Mouse (Mus musculus) ES-E14 (cell line): ENCODE measurements around the gene Rassf2. TPM values are rescaled to one million over a fixed set of nuclear protein-coding genes. Genes with fewer than 3 reads are reported as not detected.

Experiments used
- DNase-seq: peaks from one replicate; pipeline ENCODE4 v3.0.0-alpha.2; 2013; ENCODE audit warnings: low read depth, low spot score
- H3K27ac ChIP-seq: 2 replicates; pipeline ENCODE4 v1.5.1; 2012; ENCODE audit warnings: low read depth, mild to moderate bottlenecking, low read length, moderate library complexity, mixed read lengths; ENCODE audit not compliant: poor library complexity, insufficient read depth, severe bottlenecking
- H3K36me3 ChIP-seq: 2 replicates; pipeline ENCODE4 v1.6.1; 2012; ENCODE audit warnings: mild to moderate bottlenecking, low read length, moderate library complexity, mixed read lengths; ENCODE audit not compliant: control insufficient read depth, poor library complexity, insufficient read depth, severe bottlenecking
- H3K4me1 ChIP-seq, 2 experiments: fragments of 150-350 bp in 1 of 2; sonication (generic) in 1 of 2; 2 replicates each; pipeline ENCODE4 v1.6.1; 2012; ENCODE audit warnings: low read length in 2 of 2, mild to moderate bottlenecking in 1 of 2, mixed read lengths in 1 of 2; ENCODE audit not compliant: control insufficient read depth in 2 of 2, insufficient read depth in 2 of 2, poor library complexity in 1 of 2
- H3K4me3 ChIP-seq, 2 experiments: fragments of 150-350 bp in 1 of 2; sonication (generic) in 1 of 2; 2 replicates each; pipeline ENCODE4 v1.5.1; 2012; ENCODE audit warnings: low read length in 2 of 2, low read depth in 1 of 2, mild to moderate bottlenecking in 1 of 2, mixed read lengths in 1 of 2; ENCODE audit not compliant: insufficient read depth in 1 of 2, poor library complexity in 1 of 2, severe bottlenecking in 1 of 2
- H3K9ac ChIP-seq: 2 replicates; pipeline ENCODE4 v1.6.1; 2012; ENCODE audit warnings: low read depth, mild to moderate bottlenecking, low read length, mixed read lengths; ENCODE audit not compliant: poor library complexity, insufficient read depth, severe bottlenecking
- H3K9me3 ChIP-seq: fragments of 150-350 bp; sonication (generic); 2 replicates; pipeline ENCODE4 v1.6.1; 2012; ENCODE audit warnings: low read depth, mild to moderate bottlenecking, low read length; ENCODE audit not compliant: control insufficient read depth, insufficient read depth
- CHD2 ChIP-seq: IDR thresholded peaks from 2 replicates; pipeline ENCODE4 v1.6.1; 2014; ENCODE audit warnings: mild to moderate bottlenecking, low read depth, low read length, inconsistent platforms
- HCFC1 ChIP-seq: IDR thresholded peaks from 2 replicates; pipeline ENCODE4 v1.6.1; 2012; ENCODE audit warnings: low read length, inconsistent platforms, borderline replicate concordance; ENCODE audit not compliant: insufficient read depth
- MAFK ChIP-seq: IDR thresholded peaks from 2 replicates; pipeline ENCODE4 v1.6.1; 2014; ENCODE audit warnings: mild to moderate bottlenecking, low read depth, low read length, inconsistent platforms; ENCODE audit not compliant: insufficient read depth
- ZC3H11A ChIP-seq: IDR thresholded peaks from 2 replicates; pipeline ENCODE4 v1.6.1; 2012; ENCODE audit warnings: low read depth, mild to moderate bottlenecking, inconsistent platforms, low read length, borderline replicate concordance
- ZNF384 ChIP-seq: IDR thresholded peaks from 2 replicates; pipeline ENCODE4 v1.6.1; 2012; ENCODE audit warnings: low read depth, low read length, inconsistent platforms
- in situ Hi-C, 2 experiments: fragments of 600-800 bp; cut with MboI; formaldehyde crosslinking; loops; one replicate each; pipeline ENCODE4 v1.15.1; 2025; ENCODE audit warnings: low sequenced_read_pairs in 2 of 2, inconsistent platforms in 1 of 2; ENCODE audit not compliant: unreplicated experiment in 2 of 2
- total RNA-seq: library from RNA; depleted of rRNA; stranded (reverse); fragments of 300-350 nt; gene quantifications from 2 replicates; pipeline ENCODE4 v1.2.3, GENCODE M21; 2012

Gene Rassf2
- total RNA-seq, 1 experiment: 2.2 TPM

GRCm38 (mm10) chr2:132064185-132064831, 34.2 kb upstream of the Rassf2 start:
- Histone ChIP-seq H3K9ac (no peak overlapping the region), H3K4me3 (no peak overlapping the region), H3K27ac (no peak overlapping the region), H3K36me3 (peaks cover 10% of the 10 kb centered on the region; the same call in 1 of the 2 replicates), H3K9me3 (no peaks in the 10 kb centered on the region), H3K4me1 (no peaks in the 10 kb centered on the region; a peak in 1 of 4 replicates)
- TF ChIP-seq HCFC1: no peak
- TF ChIP-seq ZNF384: no peak
- DNase-seq: no peak
- in situ Hi-C loops: no loop called here

DNA sequence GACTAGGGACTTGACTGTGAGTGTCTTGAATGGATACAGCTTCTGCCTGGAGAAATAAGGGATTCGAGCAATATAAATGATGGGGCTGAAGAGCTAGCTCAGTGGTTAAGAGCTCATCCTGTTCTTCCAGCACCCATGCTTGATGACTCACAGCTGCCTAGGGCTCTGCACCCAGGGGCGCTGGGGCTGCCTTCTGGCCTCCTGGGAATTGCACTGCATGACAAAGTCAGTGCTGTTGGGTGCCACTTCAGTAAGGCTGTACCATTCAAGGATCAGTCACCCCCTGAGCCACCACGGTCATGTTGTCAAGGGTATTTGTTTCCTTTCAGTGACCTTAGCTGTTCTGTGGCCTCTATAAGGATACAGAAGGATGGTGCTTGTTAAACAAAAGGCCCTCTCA, 33.7 kb upstream of the Rassf2 start:
- Histone ChIP-seq H3K36me3 (peaks cover 8% of the 10 kb centered on the region; the same call in 1 of the 2 replicates), H3K9ac (no peak overlapping the region), H3K9me3 (no peaks in the 10 kb centered on the region), H3K4me3 (no peak overlapping the region), H3K4me1 (no peaks in the 10 kb centered on the region; a peak in 1 of 4 replicates), H3K27ac (no peak overlapping the region)
- in situ Hi-C loops: no loop called here
- TF ChIP-seq CHD2 (no peak), ZC3H11A (no peak), MAFK (no peak), ZNF384 (no peak), HCFC1 (no peak)
- no peak for DNase-seq

DNA sequence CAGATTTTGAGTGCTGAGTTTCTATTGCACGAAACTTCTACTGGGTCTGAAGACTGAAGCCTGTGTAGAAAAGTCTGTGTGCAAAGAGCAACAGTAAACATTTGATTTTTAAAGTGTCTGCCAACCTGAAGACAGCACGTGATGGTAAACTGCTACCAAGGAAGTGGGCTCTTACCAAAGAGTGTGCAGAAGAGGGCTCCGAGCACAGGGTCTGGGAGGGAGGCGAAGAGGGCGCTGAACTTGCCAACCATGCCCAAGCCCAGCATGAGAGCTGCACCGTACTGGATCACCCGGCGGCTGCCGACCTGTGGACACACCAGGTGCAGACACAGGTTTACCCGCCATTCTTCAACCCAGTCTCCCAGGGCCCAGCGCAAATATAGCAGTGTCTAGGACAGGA, 31.8 kb upstream of the Rassf2 start:
- Histone ChIP-seq H3K9me3 (no peaks in the 10 kb centered on the region), H3K36me3 (peaks cover 13% of the 10 kb centered on the region; the same call in 1 of the 2 replicates), H3K4me1 (no peaks in the 10 kb centered on the region), H3K27ac (no peak overlapping the region), H3K9ac (no peak overlapping the region), H3K4me3 (no peak overlapping the region)
- TF ChIP-seq CHD2 (no peak), ZNF384 (no peak), HCFC1 (no peak), MAFK (no peak), ZC3H11A (no peak)
- in situ Hi-C loops: no loop called here
- DNase-seq: no peak

- H3K4me1 ChIP-seq: no peaks in the 10 kb centered on the region
- no peak overlapping the region for H3K4me3 ChIP-seq
- no peak for DNase-seq
- in situ Hi-C loops: no loop called here
- no peaks in the 10 kb centered on the region for H3K9me3 ChIP-seq
- peaks cover 21% of the 10 kb centered on the region; the same call in 1 of the 2 replicates for H3K36me3 ChIP-seq
- TF ChIP-seq HCFC1 (no peak), ZC3H11A (no peak), MAFK (no peak), CHD2 (no peak), ZNF384 (no peak)
- H3K9ac ChIP-seq: no peak overlapping the region
- H3K27ac ChIP-seq: no peak overlapping the region
These were observed 29.9 kb upstream of the Rassf2 start for GRCm38 (mm10) chr2:132059919-132060318.

- DNase-seq: no peak
- Histone ChIP-seq H3K4me1 (no peaks in the 10 kb centered on the region), H3K4me3 (no peak overlapping the region), H3K36me3 (peaks cover 20% of the 10 kb centered on the region; the same call in 1 of the 2 replicates), H3K27ac (no peak overlapping the region), H3K9ac (no peak overlapping the region), H3K9me3 (no peaks in the 10 kb centered on the region)
- TF ChIP-seq ZC3H11A (no peak), ZNF384 (no peak), HCFC1 (no peak), MAFK (no peak), CHD2 (no peak)
- in situ Hi-C loops: no loop called here
These were observed 25.3 kb upstream of the Rassf2 start for GRCm38 (mm10) chr2:132055349-132055753.
